Mouse (Mus musculus) kidney, postnatal 36 days (tissue): ENCODE results near the gene C2cd4a.

ENCODE experiments used
- DNase-seq, 2 experiments: peaks; one replicate each; pipeline ENCODE4 v3.0.0; 2021 to 2022; ENCODE audit warnings: mixed read lengths in 2 of 2

The C2cd4a gene

GRCm38 (mm10) chr9:67832046-67832605 is at the start of gene C2cd4a:
TSS of gene C2cd4a (minus strand) at chr9:67832330.
- peak in 1 of 2 experiments; percentile 31 for DNase-seq

- DNase-seq, result no peak
Measured at GRCm38 (mm10) chr9:67878197-67878769, 46.2 kb upstream of the C2cd4a start.

GRCm38 (mm10) chr9:67877081-67877718 is 45.1 kb upstream of the C2cd4a start:
- no peak for DNase-seq

- DNase-seq, result peak; percentile 55 to 69
Measured at GRCm38 (mm10) chr9:67875337-67875736, 43.2 kb upstream of the C2cd4a start.

- DNase-seq, result no peak
Measured at GRCm38 (mm10) chr9:67874522-67875222, 42.5 kb upstream of the C2cd4a start.

GRCm38 (mm10) chr9:67869691-67870450 is 37.7 kb upstream of the C2cd4a start:
- no peak for DNase-seq

GRCm38 (mm10) chr9:67867411-67867810 is 35.3 kb upstream of the C2cd4a start:
- DNase-seq, result no peak

GRCm38 (mm10) chr9:67865411-67865810 is 33.3 kb upstream of the C2cd4a start:
- DNase-seq, result peak; percentile 25 to 40

- DNase-seq, result peak in 1 of 2 experiments; percentile 30
Measured at GRCm38 (mm10) chr9:67864011-67864410, 31.9 kb upstream of the C2cd4a start.

GRCm38 (mm10) chr9:67863332-67863731 is 31.2 kb upstream of the C2cd4a start:
- no peak for DNase-seq

- no peak for DNase-seq
Measured at GRCm38 (mm10) chr9:67860273-67860672, 28.1 kb upstream of the C2cd4a start.

GRCm38 (mm10) chr9:67851150-67851549 is 19.0 kb upstream of the C2cd4a start:
- peak in 1 of 2 experiments; percentile 62 for DNase-seq

GRCm38 (mm10) chr9:67849846-67850245 is 17.7 kb upstream of the C2cd4a start:
- DNase-seq, result no peak

- no peak for DNase-seq
Measured at GRCm38 (mm10) chr9:67849397-67849796, 17.3 kb upstream of the C2cd4a start.

- DNase-seq, result no peak
Measured at GRCm38 (mm10) chr9:67847606-67848005, 15.5 kb upstream of the C2cd4a start.

GRCm38 (mm10) chr9:67846089-67846488 is 14.0 kb upstream of the C2cd4a start:
- no peak for DNase-seq

- no peak for DNase-seq
Measured at GRCm38 (mm10) chr9:67845648-67846047, 13.5 kb upstream of the C2cd4a start.

- no peak for DNase-seq
Measured at GRCm38 (mm10) chr9:67845012-67845411, 12.9 kb upstream of the C2cd4a start.

- DNase-seq, result peak; percentile 22 to 62
Measured at GRCm38 (mm10) chr9:67842797-67843196, 10.7 kb upstream of the C2cd4a start.

- peak; percentile 82 to 88 for DNase-seq
Measured at GRCm38 (mm10) chr9:67839981-67840859, 8.1 kb upstream of the C2cd4a start, which contains the start of gene Vps13c. TSS of gene Vps13c (plus strand) at chr9:67840396.

GRCm38 (mm10) chr9:67837311-67837710 is 5.2 kb upstream of the C2cd4a start:
- peak; percentile 19 to 58 for DNase-seq

- no peak for DNase-seq
Measured at GRCm38 (mm10) chr9:67834535-67834934, 2.4 kb upstream of the C2cd4a start.
